Mouse (Mus musculus) MEL (cell line): Measurements from ENCODE around the gene Prx. TPM values are rescaled to one million over a fixed set of nuclear protein-coding genes. Genes with fewer than 3 reads are reported as not detected.

Source experiments
- DNase-seq: peaks from one replicate; pipeline ENCODE4 v3.0.0; 2011; ENCODE audit warnings: low read depth, low spot score
- H3K27ac ChIP-seq: 2 replicates; pipeline ENCODE4 v1.5.1; 2012; ENCODE audit warnings: low read depth, mild to moderate bottlenecking, control low read depth, low read length, moderate library complexity; ENCODE audit not compliant: control insufficient read depth
- H3K27me3 ChIP-seq, 2 experiments: fragments of 150-350 bp in 1 of 2; sonication (generic) in 1 of 2; 2 replicates each; pipeline ENCODE4 v1.6.1; 2012; ENCODE audit warnings: low read length in 2 of 2, mild to moderate bottlenecking in 2 of 2, improper control_type of control experiment in 1 of 2, moderate library complexity in 1 of 2; ENCODE audit not compliant: insufficient read depth in 2 of 2, control insufficient read depth in 1 of 2
- H3K36me3 ChIP-seq, 2 experiments: 2 replicates each; pipeline ENCODE4 v1.6.1; 2012 to 2014; ENCODE audit warnings: low read length in 2 of 2, improper control_type of control experiment in 1 of 2, inconsistent platforms in 1 of 2, mild to moderate bottlenecking in 1 of 2; ENCODE audit not compliant: insufficient read depth in 2 of 2, control insufficient read depth in 1 of 2
- H3K4me1 ChIP-seq, 2 experiments: fragments of 150-350 bp in 1 of 2; sonication (generic) in 1 of 2; 2 replicates each; pipeline ENCODE4 v1.6.1; 2012; ENCODE audit warnings: low read length in 2 of 2, improper control_type of control experiment in 1 of 2, mild to moderate bottlenecking in 1 of 2; ENCODE audit not compliant: insufficient read depth in 2 of 2, control insufficient read depth in 1 of 2
- H3K4me3 ChIP-seq, 2 experiments: fragments of 150-350 bp in 1 of 2; sonication (generic) in 1 of 2; 2 replicates each; pipeline ENCODE4 v1.5.1; 2012; ENCODE audit warnings: low read depth in 2 of 2, low read length in 2 of 2, mild to moderate bottlenecking in 2 of 2, moderate library complexity in 2 of 2, control low read depth in 1 of 2, improper control_type of control experiment in 1 of 2; ENCODE audit not compliant: control insufficient read depth in 1 of 2, insufficient read depth in 1 of 2
- H3K79me2 ChIP-seq: 2 replicates; pipeline ENCODE4 v1.6.1; 2012; ENCODE audit warnings: mild to moderate bottlenecking, low read length, moderate library complexity; ENCODE audit not compliant: control insufficient read depth, poor library complexity, insufficient read depth
- H3K9ac ChIP-seq: 2 replicates; pipeline ENCODE4 v1.6.1; 2012; ENCODE audit warnings: low read depth, mild to moderate bottlenecking, control low read depth, low read length, moderate library complexity; ENCODE audit not compliant: control insufficient read depth, poor library complexity, severe bottlenecking
- H3K9me3 ChIP-seq: fragments of 150-350 bp; sonication (generic); replicated peaks from 2 replicates; pipeline ENCODE4 v1.6.1; 2012; ENCODE audit warnings: mild to moderate bottlenecking, low read length, improper control_type of control experiment, moderate library complexity; ENCODE audit not compliant: insufficient read depth
- BHLHE40 ChIP-seq: IDR thresholded peaks from 2 replicates; pipeline ENCODE4 v1.6.1; 2012; ENCODE audit warnings: low read depth, mild to moderate bottlenecking, inconsistent platforms, low read length, improper control_type of control experiment, borderline replicate concordance
- CHD1 ChIP-seq: IDR thresholded peaks from 2 replicates; pipeline ENCODE4 v1.6.1; 2012; ENCODE audit warnings: low read depth, mild to moderate bottlenecking, inconsistent platforms, low read length, improper control_type of control experiment
- CHD2 ChIP-seq: IDR thresholded peaks from 2 replicates; pipeline ENCODE4 v1.6.1; 2011; ENCODE audit warnings: low read length, improper control_type of control experiment
- CTCF ChIP-seq, 3 experiments: IDR thresholded peaks in 2 of 3; conservative IDR thresholded peaks in 1 of 3; 2 replicates each; pipeline ENCODE4 v1.5.1; 2011 to 2012; ENCODE audit warnings: low read length in 3 of 3, low read depth in 2 of 3, mild to moderate bottlenecking in 2 of 3, improper control_type of control experiment in 1 of 3, inconsistent platforms in 1 of 3, mixed read lengths in 1 of 3, moderate library complexity in 1 of 3; ENCODE audit not compliant: control insufficient read depth in 1 of 3, insufficient read depth in 1 of 3, poor library complexity in 1 of 3, severe bottlenecking in 1 of 3
- E2F4 ChIP-seq: IDR thresholded peaks from 2 replicates; pipeline ENCODE4 v1.6.1; 2011; ENCODE audit warnings: low read depth, low read length, improper control_type of control experiment, borderline replicate concordance
- EP300 ChIP-seq, 2 experiments: IDR thresholded peaks; 2 replicates each; pipeline ENCODE4 v1.6.1; 2011; ENCODE audit warnings: improper control_type of control experiment in 2 of 2, low read length in 2 of 2, low read depth in 1 of 2, mild to moderate bottlenecking in 1 of 2
- ETS1 ChIP-seq: IDR thresholded peaks from 2 replicates; pipeline ENCODE4 v1.6.1; 2012; ENCODE audit warnings: low read depth, mild to moderate bottlenecking, inconsistent platforms, low read length, improper control_type of control experiment, moderate library complexity
- GABPA ChIP-seq: IDR thresholded peaks from 2 replicates; pipeline ENCODE4 v1.6.1; 2012; ENCODE audit warnings: low read depth, mild to moderate bottlenecking, inconsistent platforms, low read length, improper control_type of control experiment, moderate library complexity
- HCFC1 ChIP-seq: IDR thresholded peaks from 2 replicates; pipeline ENCODE4 v1.6.1; 2012; ENCODE audit warnings: low read depth, mild to moderate bottlenecking, inconsistent platforms, low read length, improper control_type of control experiment, moderate library complexity
- JUND ChIP-seq: IDR thresholded peaks from 2 replicates; pipeline ENCODE4 v1.6.1; 2011; ENCODE audit warnings: low read depth, mild to moderate bottlenecking, improper control_type of control experiment, low read length
- MAFK ChIP-seq: IDR thresholded peaks from 2 replicates; pipeline ENCODE4 v1.6.1; 2011; ENCODE audit warnings: low read depth, mild to moderate bottlenecking, low read length, improper control_type of control experiment, borderline replicate concordance
- MAX ChIP-seq: IDR thresholded peaks from 2 replicates; pipeline ENCODE4 v1.6.1; 2011; ENCODE audit warnings: low read length, improper control_type of control experiment
- MXI1 ChIP-seq: IDR thresholded peaks from 2 replicates; pipeline ENCODE4 v1.6.1; 2011; ENCODE audit warnings: mild to moderate bottlenecking, low read depth, low read length, improper control_type of control experiment
- MYB ChIP-seq: IDR thresholded peaks from 2 replicates; pipeline ENCODE4 v1.6.1; 2011; ENCODE audit warnings: mild to moderate bottlenecking, low read depth, low read length, improper control_type of control experiment
- MYC ChIP-seq: IDR thresholded peaks from 2 replicates; pipeline ENCODE4 v1.6.1; 2011; ENCODE audit warnings: low read depth, mild to moderate bottlenecking, low read length, improper control_type of control experiment, moderate library complexity
- NELFE ChIP-seq: IDR thresholded peaks from 2 replicates; pipeline ENCODE4 v1.6.1; 2011; ENCODE audit warnings: low read depth, low read length, improper control_type of control experiment
- POLR2A ChIP-seq, 2 experiments: IDR thresholded peaks; 2 replicates each; pipeline ENCODE4 v1.6.1; 2011 to 2012; ENCODE audit warnings: low read length in 2 of 2, mild to moderate bottlenecking in 2 of 2, control low read depth in 1 of 2, improper control_type of control experiment in 1 of 2, low read depth in 1 of 2, moderate library complexity in 1 of 2; ENCODE audit not compliant: control insufficient read depth in 1 of 2, insufficient read depth in 1 of 2, poor library complexity in 1 of 2
- POLR2AphosphoS5 ChIP-seq: IDR thresholded peaks from 2 replicates; pipeline ENCODE4 v1.6.1; 2012; ENCODE audit warnings: low read depth, borderline replicate concordance, mild to moderate bottlenecking, inconsistent platforms, low read length, moderate library complexity, mixed read lengths
- RAD21 ChIP-seq: IDR thresholded peaks from 2 replicates; pipeline ENCODE4 v1.6.1; 2011; ENCODE audit warnings: mild to moderate bottlenecking, low read depth, low read length, improper control_type of control experiment
- SIN3A ChIP-seq: IDR thresholded peaks from 2 replicates; pipeline ENCODE4 v1.6.1; 2012; ENCODE audit warnings: low read length, improper control_type of control experiment, inconsistent platforms
- TAL1 ChIP-seq: IDR thresholded peaks from 2 replicates; pipeline ENCODE4 v1.6.1; 2012; ENCODE audit warnings: mild to moderate bottlenecking, inconsistent platforms, low read length, moderate library complexity, mixed read lengths
- TBP ChIP-seq: IDR thresholded peaks from 2 replicates; pipeline ENCODE4 v1.8.0; 2011; ENCODE audit warnings: low read depth, low read length, improper control_type of control experiment
- UBTF ChIP-seq: IDR thresholded peaks from 2 replicates; pipeline ENCODE4 v1.6.1; 2012; ENCODE audit warnings: low read depth, mild to moderate bottlenecking, inconsistent platforms, low read length, improper control_type of control experiment, moderate library complexity, borderline replicate concordance; ENCODE audit not compliant: insufficient read depth
- USF1 ChIP-seq: IDR thresholded peaks from 2 replicates; pipeline ENCODE4 v1.6.1; 2014; ENCODE audit warnings: low read depth, mild to moderate bottlenecking, inconsistent platforms, low read length, improper control_type of control experiment, moderate library complexity
- USF2 ChIP-seq, 2 experiments: IDR thresholded peaks; 2 replicates each; pipeline ENCODE4 v1.6.1; 2011 to 2012; ENCODE audit warnings: improper control_type of control experiment in 2 of 2, low read length in 2 of 2, borderline replicate concordance in 1 of 2, inconsistent platforms in 1 of 2, low read depth in 1 of 2, mild to moderate bottlenecking in 1 of 2; ENCODE audit not compliant: insufficient read depth in 1 of 2
- ZKSCAN1 ChIP-seq: IDR thresholded peaks from 2 replicates; pipeline ENCODE4 v1.6.1; 2012; ENCODE audit warnings: low read depth, mild to moderate bottlenecking, inconsistent platforms, low read length, improper control_type of control experiment, moderate library complexity
- ZMIZ1 ChIP-seq: IDR thresholded peaks from 2 replicates; pipeline ENCODE4 v1.6.1; 2012; ENCODE audit warnings: low read depth, mild to moderate bottlenecking, inconsistent platforms, low read length, improper control_type of control experiment, moderate library complexity
- ZNF384 ChIP-seq: IDR thresholded peaks from 2 replicates; pipeline ENCODE4 v1.6.1; 2012; ENCODE audit warnings: low read depth, mild to moderate bottlenecking, inconsistent platforms, low read length, improper control_type of control experiment
- polyA plus RNA-seq, 2 experiments: library from polyadenylated mRNA; stranded (reverse) in 1 of 2; unstranded in 1 of 2; fragments of >175 nt in 1 of 2; fragments of >200 nt in 1 of 2; gene quantifications; 2 replicates each; pipeline versions ENCODE4 v1.2.1 to v1.2.4; 2012; ENCODE audit warnings: low replicate concordance in 2 of 2, low read depth in 1 of 2; ENCODE audit not compliant: insufficient read length in 2 of 2, insufficient read depth in 1 of 2, missing spikeins in 1 of 2
- total RNA-seq: library from RNA; depleted of rRNA; stranded (reverse); fragments of 300-350 nt; gene quantifications from 2 replicates; pipeline ENCODE4 v1.2.3, GENCODE M21; 2012

Gene Prx
- total and polyA plus RNA-seq, 3 experiments: 0.39 to 1.4 TPM; not detected in 1

DNA sequence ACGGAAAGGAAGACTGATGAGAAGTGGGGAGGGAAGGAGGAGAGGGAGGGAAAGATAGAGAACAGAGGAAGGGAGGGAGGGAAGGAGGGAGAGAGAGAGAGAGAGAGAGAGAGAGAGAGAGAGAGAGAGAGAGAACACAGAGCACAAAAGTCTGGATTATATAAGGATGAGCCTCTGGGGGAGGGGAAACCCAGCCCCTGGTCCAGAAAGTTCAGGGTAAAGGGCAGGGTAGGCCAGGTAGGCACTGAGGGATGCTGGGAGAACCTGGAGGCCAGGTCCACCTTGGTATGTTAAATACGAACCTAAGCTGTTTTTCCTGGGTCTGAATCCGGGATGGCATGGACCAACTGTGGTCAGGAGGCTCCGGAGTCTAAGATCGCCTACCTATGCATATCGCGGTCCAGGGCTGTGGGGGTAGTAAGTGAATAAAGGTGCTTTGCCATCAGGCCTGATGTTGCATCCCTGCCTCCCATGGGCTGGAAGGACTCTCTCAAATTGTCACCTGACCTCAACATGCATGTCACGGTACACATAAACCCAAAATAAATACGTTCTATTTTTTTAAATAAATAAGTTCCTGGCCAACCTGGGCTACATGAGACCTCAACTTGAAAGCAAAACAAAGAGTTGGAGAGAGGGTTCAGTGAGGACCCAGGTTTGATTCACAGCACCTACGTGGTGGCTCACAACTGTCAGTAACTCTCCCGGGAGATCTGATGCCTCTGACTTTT lies 27.6 kb upstream of the Prx start:
- H3K36me3 ChIP-seq: peaks cover 0 to 10% of the 10 kb centered on the region in 2 experiments; a peak in 3 of 4 replicates
- H3K79me2 ChIP-seq: no peaks in the 10 kb centered on the region; the same call in 1 of the 2 replicates
- TF ChIP-seq USF1 (no peak), MXI1 (no peak), NELFE (no peak), ZKSCAN1 (no peak), ZMIZ1 (no peak), HCFC1 (no peak), TAL1 (no peak), CTCF (IDR thresholded peaks at IDR 0.05 in 2 of 3, conservative IDR thresholded peaks at IDR 0.05 in 1 of 3; ENCODE audit: control insufficient read depth in 1 of 3, insufficient read depth in 1 of 3, low read depth in 2 of 3, low read length in 3 of 3, poor library complexity in 1 of 3, severe bottlenecking in 1 of 3) (no peak), RAD21 (no peak), JUND (no peak), UBTF (no peak), MYB (no peak), CHD1 (no peak)
- no peaks in the 10 kb centered on the region for H3K27me3 ChIP-seq
- no peak for DNase-seq
- H3K9ac ChIP-seq: no peak overlapping the region; the same call in 1 of the 2 replicates
- H3K9me3 ChIP-seq: no peaks in the 10 kb centered on the region
- peaks cover 2 to 9% of the 10 kb centered on the region in 2 experiments; a peak in 3 of 4 replicates for H3K4me1 ChIP-seq
- no peak overlapping the region for H3K27ac ChIP-seq
- H3K4me3 ChIP-seq: peak overlapping the region in 1 of 2 experiments; percentile 97; a peak in 2 of 4 replicates

DNA sequence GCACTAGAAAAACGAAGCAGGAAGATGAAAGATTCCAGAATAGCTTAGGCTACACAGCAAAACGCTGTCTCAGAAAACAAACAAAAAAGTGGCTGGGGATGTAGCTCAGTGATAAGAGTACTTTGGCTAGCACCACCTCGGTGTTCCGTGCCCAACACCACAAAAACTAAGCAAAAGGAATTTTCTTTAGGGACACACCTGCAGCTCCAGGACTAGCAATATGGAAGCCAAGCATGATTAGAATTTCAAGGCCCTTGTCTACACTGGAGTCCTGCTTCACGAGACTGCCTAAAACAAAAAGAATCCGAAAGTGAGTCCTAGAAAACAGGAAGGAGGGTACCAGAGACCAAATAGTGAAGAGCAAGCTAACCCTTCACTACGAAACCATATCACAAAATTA lies 26.5 kb upstream of the Prx start:
- Histone ChIP-seq H3K9ac (peak overlapping the region; percentile 60), H3K36me3 (peaks cover 0 to 10% of the 10 kb centered on the region in 2 experiments; a peak in 2 of 4 replicates), H3K27ac (peak overlapping the region; percentile 67), H3K9me3 (no peaks in the 10 kb centered on the region), H3K4me3 (peak overlapping the region; percentile 56 to 97), H3K79me2 (no peaks in the 10 kb centered on the region; the same call in 1 of the 2 replicates), H3K27me3 (no peaks in the 10 kb centered on the region), H3K4me1 (peaks cover 2 to 9% of the 10 kb centered on the region in 2 experiments; a peak in 3 of 4 replicates)
- DNase-seq: peak; percentile 64
- TF ChIP-seq ZNF384 (no peak), CHD2 (no peak), POLR2A (IDR thresholded peaks at IDR 0.05; ENCODE audit: control insufficient read depth in 1 of 2, insufficient read depth in 1 of 2, low read depth in 1 of 2, low read length in 2 of 2, poor library complexity in 1 of 2) (no peak), NELFE (no peak), ETS1 (0 out of 2 replicates have a peak, but pooled peaks have one; percentile 16), SIN3A (peak; percentile 29; the same call in 1 of the 2 replicates), TBP (no peak), POLR2AphosphoS5 (no peak; the same call in 1 of the 2 replicates), CHD1 (0 out of 2 replicates have a peak, but pooled peaks have one; percentile 18), EP300 (IDR thresholded peaks at IDR 0.05; ENCODE audit: low read depth in 1 of 2, low read length in 2 of 2) (peak in 1 of 2 experiments; percentile 22; a peak in 1 of 4 replicates), MAX (no peak), ZMIZ1 (no peak), CTCF (IDR thresholded peaks at IDR 0.05 in 2 of 3, conservative IDR thresholded peaks at IDR 0.05 in 1 of 3; ENCODE audit: control insufficient read depth in 1 of 3, insufficient read depth in 1 of 3, low read depth in 2 of 3, low read length in 3 of 3, poor library complexity in 1 of 3, severe bottlenecking in 1 of 3) (no peak), GABPA (no peak), MAFK (no peak), USF2 (IDR thresholded peaks at IDR 0.05; ENCODE audit: borderline replicate concordance in 1 of 2, insufficient read depth in 1 of 2, low read depth in 1 of 2, low read length in 2 of 2) (no peak), ZKSCAN1 (no peak; the same call in 1 of the 2 replicates), MYC (no peak), UBTF (no peak), RAD21 (no peak), BHLHE40 (no peak), E2F4 (no peak)
